Mouse (Mus musculus) mesoderm, embryonic 11.5 days (tissue): ENCODE measurements around the gene Capn2.

Experiments
- DNase-seq: peaks from one replicate; pipeline ENCODE4 v3.0.0-alpha.2; 2012; ENCODE audit warnings: low read depth, low spot score

Capn2 gene

DNA sequence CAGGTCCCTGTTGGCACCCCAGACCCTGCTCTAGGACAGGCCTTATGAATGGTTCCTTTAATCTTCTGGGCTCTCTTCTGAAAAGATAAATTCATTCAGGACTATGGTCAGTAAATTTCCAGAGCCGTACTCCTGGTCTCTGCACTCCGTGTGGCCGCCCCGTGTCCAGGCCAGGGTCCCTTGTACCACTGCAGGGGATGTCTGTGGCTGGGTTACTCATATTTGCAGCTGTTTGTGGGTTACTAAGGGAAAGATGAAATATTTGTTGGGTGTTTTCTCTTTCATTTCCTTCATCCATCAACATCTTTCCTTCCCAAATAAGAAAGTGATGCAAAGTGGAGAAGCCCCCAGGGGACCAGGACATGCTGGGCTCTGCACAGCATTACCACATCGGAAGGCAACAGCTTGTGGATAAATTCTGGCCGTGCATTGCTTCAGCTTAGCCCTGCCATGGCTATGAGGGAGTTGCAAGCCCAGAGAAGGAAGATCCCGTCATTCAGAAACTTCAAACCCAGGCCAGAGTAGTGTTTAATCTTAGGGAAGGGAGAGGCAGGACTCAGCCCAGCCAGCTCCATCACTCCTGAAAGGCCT lies 15.5 kb downstream of the Capn2 start:
- DNase-seq = no peak

DNA sequence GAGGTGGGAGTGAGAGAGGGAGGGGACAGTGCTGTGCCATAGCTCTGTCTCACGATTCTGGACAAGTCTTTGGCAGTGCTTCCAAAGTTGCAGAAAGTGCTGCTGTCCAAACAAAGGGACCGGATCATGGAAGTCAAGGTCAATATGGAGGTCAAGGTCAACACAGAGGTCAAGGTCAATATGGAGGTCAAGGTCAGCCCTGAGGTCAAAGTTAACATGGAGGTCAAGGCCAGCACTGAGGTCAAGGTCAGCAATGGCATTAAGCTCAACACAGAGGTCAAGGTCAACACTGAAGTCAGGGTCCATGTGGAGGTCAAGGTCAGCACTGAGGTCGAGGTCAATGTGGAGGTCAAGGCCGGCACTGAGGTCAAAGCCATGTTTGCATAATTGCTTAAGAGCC lies 16.6 kb downstream of the Capn2 start:
- DNase-seq = peak; percentile 60

DNA sequence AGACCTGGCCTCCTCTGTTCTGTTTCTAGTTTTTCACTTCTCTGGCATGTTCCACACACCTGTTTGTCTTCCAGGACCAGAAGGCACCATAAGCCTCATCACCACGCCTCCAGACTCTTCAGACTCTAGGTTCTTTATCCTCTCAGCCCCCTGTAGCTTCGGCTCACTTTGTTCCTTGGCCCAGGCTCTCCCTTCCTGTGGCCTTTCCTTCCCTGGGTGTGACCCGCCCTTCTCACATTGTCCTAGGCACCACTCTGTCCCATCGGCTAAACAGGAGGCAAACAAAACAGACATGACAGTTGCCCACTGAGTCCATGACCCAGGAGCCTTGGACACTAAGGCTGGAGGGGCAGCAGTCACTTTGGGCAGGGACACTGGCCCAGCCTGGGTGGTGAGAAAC lies 17.2 kb downstream of the Capn2 start:
- DNase-seq = no peak

DNA sequence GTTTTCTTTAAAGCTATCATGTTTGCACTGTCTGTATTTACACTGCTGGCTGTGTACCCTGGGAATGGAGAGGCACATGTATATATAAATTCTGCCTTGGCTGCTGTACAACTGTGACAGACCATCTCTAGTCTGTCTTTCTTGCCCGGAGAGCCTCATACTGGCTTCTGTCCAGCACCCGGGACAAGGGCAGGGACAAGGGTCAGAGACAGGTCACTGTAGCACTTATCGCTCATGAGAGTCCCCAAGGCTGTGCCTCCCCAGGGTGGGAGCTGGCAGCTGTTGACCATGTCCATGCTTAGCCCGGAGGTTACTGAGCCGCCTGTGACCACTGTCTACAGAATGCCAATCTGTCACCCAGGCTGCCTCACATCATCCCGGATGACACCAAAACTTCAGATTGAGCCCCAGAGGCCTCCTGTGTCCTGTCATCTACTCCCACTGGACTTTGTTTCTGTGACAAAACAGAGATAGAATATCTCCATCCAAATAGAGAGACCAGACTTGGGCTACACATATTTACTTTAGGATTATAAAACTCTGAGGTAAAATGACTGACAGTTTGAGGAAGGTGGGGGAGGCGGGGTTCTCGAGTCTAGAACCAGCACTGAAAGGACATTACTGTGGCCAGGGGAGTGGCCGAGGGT lies 17.8 kb downstream of the Capn2 start:
- DNase-seq = no peak

DNA sequence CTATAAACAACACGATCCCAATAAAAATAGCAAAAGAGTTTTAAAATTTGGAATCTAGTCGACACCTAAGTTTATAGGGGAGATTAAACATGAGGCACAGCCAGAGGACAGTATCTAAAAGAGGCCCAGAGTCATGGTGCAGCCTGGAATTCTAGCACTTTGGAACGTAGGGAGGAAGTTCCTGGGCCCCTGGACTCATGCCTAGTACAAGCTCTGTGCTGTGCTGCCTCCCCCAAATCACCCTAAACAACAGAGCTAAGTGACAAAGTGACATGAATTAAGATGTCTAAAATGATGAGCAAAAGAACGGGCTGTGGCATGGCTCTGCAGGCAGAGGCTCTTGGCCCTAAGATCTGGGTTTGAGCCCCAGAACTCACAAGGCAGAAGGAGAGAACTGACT lies 19.7 kb downstream of the Capn2 start:
- no peak for DNase-seq

DNA sequence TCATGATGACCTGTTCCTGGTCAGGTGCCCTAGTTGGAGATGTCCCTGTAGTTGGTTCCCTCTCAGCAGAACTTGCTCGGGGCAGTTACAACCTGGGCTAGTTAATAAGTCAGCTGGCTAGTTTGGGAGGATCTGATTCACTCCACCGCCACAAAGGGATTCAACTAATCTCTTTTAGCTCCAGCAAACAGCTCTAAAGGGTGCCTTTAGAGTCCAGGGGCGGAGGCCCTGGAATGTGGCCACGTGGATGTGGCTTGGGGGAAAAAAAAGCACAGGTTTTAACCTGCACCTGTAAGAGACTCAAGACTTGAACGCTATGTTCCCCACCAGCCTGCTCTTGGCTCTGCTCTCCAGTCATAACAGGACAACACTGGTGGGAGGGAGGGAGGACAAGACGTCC lies 20.7 kb downstream of the Capn2 start:
- no peak for DNase-seq

DNA sequence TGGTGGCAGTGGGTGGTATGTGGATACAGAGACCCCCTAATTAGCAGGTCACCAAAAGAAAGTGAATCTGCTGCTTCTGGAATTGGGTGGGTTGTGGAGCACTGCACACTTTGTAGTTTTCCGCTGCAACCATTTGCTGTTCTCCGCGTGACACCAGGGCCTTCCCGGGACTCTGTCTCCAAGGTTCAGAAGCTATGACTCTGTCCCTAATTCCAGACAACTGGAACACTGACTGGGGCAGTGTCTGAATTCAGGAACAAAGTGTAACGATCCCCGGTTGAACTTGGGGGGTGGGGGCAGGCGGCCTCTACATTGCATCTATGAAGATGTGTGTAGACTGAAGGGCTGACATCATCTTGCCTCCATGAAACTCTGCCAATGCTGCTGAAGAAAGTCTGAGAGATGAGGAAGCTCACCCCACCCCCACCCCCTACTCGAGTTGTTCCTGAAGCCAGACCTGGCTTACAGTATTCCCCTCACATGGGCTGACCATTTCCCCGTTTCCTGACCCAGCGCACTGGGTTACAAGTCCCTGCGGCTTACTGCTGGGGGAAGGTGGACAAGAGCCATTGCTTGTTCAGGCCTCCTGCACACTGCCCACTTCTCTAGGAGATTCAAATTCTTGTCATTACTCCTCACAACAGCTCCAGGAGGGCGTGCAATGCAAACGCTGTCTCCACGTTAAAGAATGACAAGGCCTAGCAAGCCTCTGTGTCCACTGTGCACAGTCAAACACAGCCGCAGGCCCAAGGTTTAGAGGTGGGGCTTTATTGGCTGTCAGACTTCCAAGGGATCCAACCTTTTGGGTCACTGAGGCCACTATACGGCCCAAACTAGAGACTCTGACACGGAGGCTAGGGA lies 22.9 kb downstream of the Capn2 start:
- no peak for DNase-seq

DNA sequence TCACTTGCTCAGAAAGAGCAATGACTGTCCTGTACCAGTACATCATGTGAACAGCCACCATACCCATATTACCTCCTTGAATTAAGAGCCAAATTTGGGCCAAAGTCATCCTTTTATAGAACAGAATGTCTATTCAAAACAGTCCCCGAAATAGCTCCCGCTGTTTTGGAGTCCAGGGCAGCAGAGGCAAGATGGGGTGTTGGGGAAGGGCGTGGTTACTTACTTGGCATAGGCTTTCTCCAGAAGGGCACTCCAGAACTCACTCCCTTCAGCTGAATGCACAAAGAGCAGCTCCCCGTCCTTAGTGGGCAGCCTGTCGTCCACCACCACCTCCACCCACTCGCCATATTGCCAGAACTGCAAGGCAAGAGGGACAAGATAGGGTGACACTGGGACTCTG lies 25.6 kb downstream of the Capn2 start:
- no peak for DNase-seq

DNA sequence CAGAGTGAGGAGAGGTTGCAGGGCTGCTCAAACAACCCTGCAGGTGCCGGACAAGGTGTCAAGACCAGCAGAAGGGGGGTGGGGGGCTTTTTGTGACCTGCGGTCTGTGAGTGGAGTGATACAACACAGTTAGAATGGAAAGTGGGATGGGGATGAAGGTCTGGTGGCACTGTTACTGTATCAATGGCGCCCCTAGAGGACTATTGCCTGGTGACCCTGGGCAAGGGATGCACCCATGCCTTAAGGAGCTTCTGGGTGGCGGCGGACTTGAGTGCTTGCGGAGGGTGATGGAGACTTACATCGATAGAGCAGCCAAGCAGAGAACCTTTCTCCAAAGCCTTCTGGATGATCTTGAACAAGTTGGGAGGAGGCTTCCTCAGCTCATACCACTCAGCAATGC lies 26.8 kb downstream of the Capn2 start:
- no peak for DNase-seq

DNA sequence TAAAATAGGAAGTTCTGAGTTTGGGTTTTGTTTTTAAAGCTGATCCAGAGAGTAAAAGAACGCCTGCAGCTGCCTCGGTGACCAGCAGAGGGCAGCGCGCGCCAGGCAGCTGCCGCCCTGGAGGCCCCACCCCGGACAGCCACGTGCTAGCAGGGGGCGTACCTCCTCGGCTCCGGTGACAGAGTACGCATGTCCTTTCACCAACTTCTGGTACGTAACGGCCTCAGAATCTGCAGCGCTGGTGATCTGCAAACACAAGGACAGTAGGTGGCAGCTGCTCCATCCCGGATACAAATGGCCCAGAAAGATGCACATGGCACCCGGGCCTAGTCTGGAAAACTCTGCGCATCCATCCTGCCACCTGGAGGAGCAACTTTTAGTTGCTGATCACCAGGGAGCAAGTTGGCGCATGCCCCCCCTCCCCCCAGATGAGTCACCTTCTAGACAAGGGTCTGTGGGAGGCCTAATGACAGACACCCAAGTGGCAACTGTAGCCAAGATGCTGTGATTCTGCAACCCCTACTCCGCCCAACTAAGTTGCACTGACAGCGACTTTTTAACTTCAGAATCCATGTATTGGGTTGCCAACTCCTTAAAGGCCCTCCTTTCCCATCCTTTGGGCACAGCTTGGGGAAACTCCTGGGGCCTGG lies 27.5 kb downstream of the Capn2 start:
- DNase-seq = peak; percentile 91

DNA sequence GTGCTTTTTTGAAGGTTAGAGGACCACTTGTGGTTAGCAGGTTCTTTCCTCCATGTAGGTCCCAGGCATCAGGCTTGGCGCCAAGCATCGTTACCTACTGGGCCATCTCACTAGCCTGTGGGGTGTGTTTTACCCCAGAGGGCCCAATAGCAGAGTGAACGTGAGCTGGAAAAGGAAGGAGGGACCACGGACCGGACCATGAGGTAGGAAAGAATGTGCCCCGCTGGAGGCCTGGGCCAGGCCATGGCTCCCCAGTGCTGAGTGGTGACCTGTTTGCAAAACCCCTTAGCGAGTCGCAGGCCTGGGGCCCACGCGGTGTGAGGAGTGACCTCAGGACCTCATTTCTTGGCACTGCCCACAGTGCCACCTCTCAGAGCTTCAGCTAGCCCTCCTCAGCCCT lies 28.9 kb downstream of the Capn2 start:
- no peak for DNase-seq

DNA sequence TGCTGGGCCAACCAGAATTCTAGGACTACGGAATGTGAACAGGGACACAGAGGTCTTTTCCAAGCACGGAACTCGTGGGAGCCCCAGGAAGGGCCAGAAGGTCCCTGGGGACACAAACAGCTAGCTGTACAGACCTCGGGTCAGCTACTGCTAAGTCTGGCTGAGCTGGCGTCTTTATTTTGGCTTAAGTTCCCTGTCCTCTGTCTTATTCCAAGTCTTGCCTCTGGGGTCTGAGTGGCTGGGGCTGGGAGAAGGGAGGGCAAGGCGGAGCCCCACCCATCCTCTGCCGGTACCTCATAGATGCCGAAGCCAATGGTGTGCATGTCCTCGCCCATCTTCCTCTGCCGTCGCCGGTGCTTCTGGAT lies 33.5 kb downstream of the Capn2 start:
- no peak for DNase-seq

DNA sequence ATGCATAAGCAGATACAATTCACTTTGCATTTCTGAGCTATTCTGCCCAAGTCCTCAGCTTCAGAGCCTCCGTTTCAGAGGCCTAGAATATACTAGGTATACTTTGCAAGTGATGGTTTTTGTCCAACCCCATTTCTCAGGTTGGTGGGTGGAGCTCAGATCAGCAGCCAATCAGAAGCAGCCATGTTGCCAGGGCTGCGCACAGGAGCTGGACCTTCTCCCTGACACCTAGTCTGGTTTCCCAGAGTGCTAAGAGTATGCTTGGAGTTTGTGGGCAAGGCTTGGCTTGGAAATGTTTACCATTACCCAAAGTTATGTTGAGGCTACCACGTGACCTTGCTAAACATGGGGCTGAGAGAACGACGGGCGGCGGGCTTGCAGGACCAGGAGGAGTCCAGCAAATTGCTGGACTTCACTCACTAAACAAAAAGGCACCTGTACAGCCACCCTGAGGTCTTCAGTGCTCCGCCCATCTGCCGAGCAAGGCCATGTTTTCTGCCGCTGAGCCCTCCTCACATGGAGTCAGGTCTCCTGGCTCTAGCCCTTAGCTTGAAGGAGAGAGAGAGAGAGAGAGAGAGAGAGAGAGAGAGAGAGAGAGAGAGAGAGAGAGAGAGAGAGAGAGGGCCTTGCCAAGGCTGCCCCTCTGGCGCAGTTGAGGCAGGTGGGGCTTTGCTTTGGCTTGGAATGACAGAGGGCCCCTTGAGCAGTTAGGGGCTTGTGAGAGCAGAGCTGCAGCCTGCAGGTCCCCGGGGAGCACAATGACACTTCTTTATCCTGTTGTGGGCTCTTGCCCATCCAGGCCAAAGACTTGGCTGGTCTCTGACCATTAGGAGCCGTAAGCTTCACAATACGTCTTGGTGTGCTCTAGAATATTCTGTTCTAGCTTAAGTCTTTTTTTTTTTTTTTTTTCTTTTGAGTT lies 34.2 kb downstream of the Capn2 start:
- no peak for DNase-seq

DNA sequence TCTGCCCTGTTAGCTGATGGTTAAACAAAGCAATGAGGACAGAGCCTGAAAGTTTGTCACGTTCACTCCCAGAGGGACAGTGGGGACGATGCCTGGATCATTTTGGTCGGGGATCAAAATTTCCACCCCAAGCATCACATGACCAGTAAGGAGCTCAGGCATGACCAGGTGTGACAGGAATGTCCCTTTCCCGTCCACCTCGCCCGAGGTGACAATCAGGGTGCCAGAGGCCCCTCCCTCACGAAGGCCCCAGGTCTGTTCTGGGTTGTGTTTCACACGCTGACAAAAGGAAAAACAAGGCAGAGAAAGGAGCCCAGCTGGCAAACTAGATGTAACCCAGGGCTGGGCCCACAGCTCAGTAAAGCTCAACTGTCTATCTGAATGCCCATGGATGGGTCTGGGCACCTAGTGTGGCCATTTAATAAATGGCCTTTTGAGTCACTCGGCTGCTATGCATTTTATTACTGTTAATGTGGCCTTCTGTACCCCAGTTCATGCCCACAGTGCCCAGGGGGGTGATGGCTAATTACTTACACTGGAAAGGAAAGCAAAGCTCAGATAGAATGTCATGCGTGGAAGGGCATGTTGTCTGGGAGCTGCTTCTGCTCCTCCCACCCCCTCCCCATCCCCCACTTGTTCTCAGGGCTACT lies 35.6 kb downstream of the Capn2 start:
- no peak for DNase-seq

DNA sequence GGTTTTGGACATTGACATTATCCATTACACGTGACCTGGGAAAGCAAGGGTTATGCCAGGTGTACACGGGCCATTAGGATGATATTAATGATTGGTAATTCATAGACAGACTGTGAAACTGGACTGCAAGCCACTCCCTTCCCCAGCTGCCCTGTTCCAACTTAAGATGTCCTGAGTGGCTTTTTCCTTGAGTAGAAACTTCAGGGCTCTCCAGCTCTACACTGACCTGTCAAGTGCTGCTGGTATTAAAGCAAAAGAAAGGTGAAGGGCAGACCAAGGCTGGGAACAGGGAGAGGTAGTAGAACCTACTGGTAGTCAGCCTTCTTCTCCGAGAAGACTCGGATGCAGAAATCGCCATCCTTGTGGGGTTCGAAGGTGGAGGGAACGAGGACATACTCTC lies 36.3 kb downstream of the Capn2 start:
- DNase-seq = no peak

DNA sequence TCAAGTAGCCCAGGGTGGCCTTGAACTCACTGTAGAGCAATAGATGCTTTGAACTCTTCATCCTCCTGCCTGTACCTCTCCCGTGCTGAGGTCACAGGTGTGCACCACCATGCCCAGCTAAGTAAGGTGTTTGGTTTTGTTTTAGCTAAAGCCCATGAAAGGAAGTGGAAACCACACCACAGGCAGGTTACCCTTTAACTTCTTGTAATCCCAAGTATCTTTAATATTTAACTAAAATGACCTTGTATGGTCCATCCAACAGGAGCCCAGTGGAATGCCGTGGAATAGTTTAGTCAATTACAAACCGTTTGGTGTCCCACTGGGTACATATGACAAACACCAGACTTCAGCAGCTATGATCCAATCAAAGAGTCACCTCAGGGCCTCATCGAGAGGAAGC lies 38.5 kb downstream of the Capn2 start:
- no peak for DNase-seq

DNA sequence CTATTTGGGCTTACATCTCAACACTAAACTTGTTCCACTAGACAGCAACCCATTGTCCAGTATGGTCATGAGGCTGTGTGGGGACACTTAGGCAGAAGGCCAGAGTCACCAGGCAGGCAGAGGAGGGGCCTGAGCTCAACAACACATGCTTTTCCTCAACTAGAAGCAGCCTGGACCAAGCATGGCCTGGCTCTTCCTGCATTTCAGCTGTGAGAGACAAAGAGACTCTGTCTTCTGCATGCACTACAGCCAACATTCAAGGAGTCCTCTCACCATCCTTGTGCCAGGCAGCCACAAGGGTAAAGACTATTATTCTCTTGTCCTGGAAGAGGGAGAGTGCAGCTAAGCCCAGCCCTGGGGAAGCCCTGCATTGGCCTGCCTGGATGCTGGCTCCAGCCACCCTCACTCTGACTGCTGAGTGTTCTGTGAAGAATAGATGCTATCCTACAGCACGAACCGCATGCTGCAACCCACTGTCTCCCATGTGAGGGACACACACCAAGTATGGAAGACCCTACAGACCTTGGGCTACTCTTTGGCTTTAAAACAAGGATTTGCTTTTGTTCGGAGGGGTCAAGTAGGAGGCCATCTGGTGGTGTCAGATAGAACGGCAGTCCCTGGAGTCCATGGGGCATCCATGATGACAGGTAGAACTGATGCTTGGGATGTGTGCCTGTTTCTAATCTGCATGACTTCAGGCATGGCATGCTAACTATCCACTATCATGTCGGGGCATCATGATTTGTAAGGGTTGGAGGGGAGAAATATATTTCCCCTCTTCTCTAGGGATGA lies 42.2 kb downstream of the Capn2 start:
- no peak for DNase-seq

DNA sequence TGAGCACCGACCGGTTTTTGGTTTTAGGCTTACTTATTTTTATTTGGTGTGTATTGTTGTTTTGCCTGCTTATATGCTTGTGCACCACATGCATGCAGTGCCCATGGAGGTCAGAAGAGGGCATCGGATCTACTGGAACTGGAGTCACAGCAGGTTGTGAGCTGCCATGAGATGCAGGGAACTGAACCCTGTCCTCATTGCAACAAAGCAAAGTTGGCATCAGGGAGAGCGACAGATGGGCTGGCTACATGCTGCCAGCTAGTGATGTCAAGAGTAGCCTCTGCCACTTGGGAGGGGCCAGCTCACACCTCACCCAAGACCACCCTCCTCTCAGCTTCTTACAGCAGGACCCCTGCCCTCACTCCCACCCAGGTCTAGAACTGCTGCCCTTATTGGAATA lies 51.4 kb downstream of the Capn2 start:
- DNase-seq = no peak

DNA sequence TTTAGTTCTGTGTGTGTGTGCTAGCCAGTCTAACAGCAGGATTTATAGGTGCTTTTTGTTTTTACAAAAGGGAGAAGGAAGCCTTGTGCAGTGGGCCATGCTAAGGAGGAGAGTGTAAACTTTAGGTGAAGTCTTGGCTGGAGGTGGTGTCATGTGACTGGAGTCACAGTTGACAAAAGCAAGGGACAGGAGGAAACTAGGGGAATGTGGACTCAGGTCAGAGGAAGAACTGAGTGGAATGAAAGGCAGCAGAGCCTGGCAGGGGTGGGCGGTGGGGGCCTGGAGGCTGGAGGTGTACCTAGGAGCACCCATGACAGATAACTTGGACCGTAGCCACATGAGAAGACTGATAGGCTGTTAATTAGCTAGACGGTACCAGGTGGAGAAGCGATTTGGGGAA lies 52.1 kb downstream of the Capn2 start:
- no peak for DNase-seq

DNA sequence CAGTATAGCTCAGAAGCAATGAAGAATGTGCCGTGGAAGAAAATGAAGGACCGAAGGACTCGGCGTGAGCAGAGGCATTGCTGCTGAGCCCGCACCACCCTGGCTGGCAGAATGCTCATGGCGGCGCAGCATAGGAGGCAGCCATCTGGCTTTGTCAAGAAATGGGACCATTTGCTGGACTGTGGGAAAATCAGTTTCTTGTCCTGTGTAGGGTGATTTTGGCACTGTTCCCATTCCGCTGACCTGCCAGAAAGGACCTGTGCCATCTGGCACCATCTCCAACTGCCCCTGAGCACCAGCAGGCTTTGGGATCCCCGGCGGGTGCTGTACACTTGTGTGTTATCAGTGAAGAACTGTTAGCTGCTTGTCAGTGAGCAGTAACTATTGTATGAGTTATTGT lies 55.6 kb downstream of the Capn2 start:
- DNase-seq = no peak
